Mouse (Mus musculus) cerebellum, postnatal 4 days (tissue): ENCODE results near the gene Nxnl1.

ENCODE experiments used
- DNase-seq, 2 experiments: peaks; one replicate each; pipeline ENCODE4 v3.0.0; 2022; ENCODE audit warnings: low spot score in 2 of 2, mixed read lengths in 1 of 2

Nxnl1 gene

GRCm38 (mm10) chr8:71580201-71580600 is 13.8 kb upstream of the Nxnl1 start:
- DNase-seq, result no peak

GRCm38 (mm10) chr8:71579476-71579875 is 13.1 kb upstream of the Nxnl1 start:
- DNase-seq, result no peak

- DNase-seq, result no peak
Measured at GRCm38 (mm10) chr8:71579009-71579408, 12.6 kb upstream of the Nxnl1 start.

GRCm38 (mm10) chr8:71577856-71578387 is 11.5 kb upstream of the Nxnl1 start:
- no peak for DNase-seq

GRCm38 (mm10) chr8:71575020-71575419 is 8.6 kb upstream of the Nxnl1 start:
- no peak for DNase-seq

GRCm38 (mm10) chr8:71574426-71574825 is 8.0 kb upstream of the Nxnl1 start:
- no peak for DNase-seq

GRCm38 (mm10) chr8:71572847-71573633 is 6.6 kb upstream of the Nxnl1 start:
- DNase-seq, result peak; percentile 68 to 76

- no peak for DNase-seq
Measured at GRCm38 (mm10) chr8:71572077-71572476, 5.7 kb upstream of the Nxnl1 start.

- peak in 1 of 2 experiments; percentile 81 for DNase-seq
Measured at GRCm38 (mm10) chr8:71570291-71570954, 4.0 kb upstream of the Nxnl1 start.

GRCm38 (mm10) chr8:71569366-71570290 is 3.2 kb upstream of the Nxnl1 start:
- peak; percentile 63 to 86 for DNase-seq

- no peak for DNase-seq
Measured at GRCm38 (mm10) chr8:71568941-71569340, 2.5 kb upstream of the Nxnl1 start.

GRCm38 (mm10) chr8:71568387-71568937 is 2.1 kb upstream of the Nxnl1 start, which contains the start of gene Slc27a1:
Slc27a1 (plus strand) TSS chr8:71568882.
- peak; percentile 54 to 90 for DNase-seq

- DNase-seq, result no peak
Measured at GRCm38 (mm10) chr8:71567587-71567986, 1.2 kb upstream of the Nxnl1 start.

GRCm38 (mm10) chr8:71563992-71564391 is 2.4 kb downstream of the Nxnl1 start:
- no peak for DNase-seq

GRCm38 (mm10) chr8:71562751-71563150 is 3.6 kb downstream of the Nxnl1 start:
- DNase-seq, result peak; percentile 60 to 82

GRCm38 (mm10) chr8:71561401-71561800 is 5.0 kb downstream of the Nxnl1 start:
- DNase-seq, result peak in 1 of 2 experiments; percentile 67

- no peak for DNase-seq
Measured at GRCm38 (mm10) chr8:71560765-71561164, 5.6 kb downstream of the Nxnl1 start.

GRCm38 (mm10) chr8:71560071-71560470 is 6.3 kb downstream of the Nxnl1 start:
- DNase-seq, result no peak

GRCm38 (mm10) chr8:71558958-71559690 is 7.3 kb downstream of the Nxnl1 start:
- no peak for DNase-seq

- no peak for DNase-seq
Measured at GRCm38 (mm10) chr8:71558071-71558957, 8.1 kb downstream of the Nxnl1 start, which contains the start of gene Tmem221. Tmem221 (minus strand) TSS chr8:71558871.
